Mouse (Mus musculus) lung, adult 2 months (tissue): ENCODE data around the gene Stambpl1. TPM values are rescaled to one million over a fixed set of nuclear protein-coding genes. Genes with fewer than 3 reads are reported as not detected.
A peak's percentile ranks its signal among the peaks of the same experiment; 100 is the strongest.

Experiments used
- DNase-seq: peaks from one replicate; pipeline ENCODE4 v3.0.0; 2022
- H3K4me1 ChIP-seq: fragments of 200-500 bp; 2 replicates; pipeline ENCODE4 v1.6.1; 2011; ENCODE audit warnings: low read length; ENCODE audit not compliant: control insufficient read depth, insufficient read depth
- H3K4me3 ChIP-seq: fragments of 200-500 bp; replicated peaks from 2 replicates; pipeline ENCODE3; 2011; ENCODE audit warnings: low read depth, mild to moderate bottlenecking, control low read depth, low read length; ENCODE audit errors: extremely low read depth
- CTCF ChIP-seq: fragments of 200-500 bp; IDR thresholded peaks from 2 replicates; pipeline ENCODE4 v1.5.1; 2011; ENCODE audit warnings: mild to moderate bottlenecking, low read length, control low read depth; ENCODE audit not compliant: insufficient read depth
- POLR2A ChIP-seq: fragments of 200-500 bp; IDR thresholded peaks from 2 replicates; pipeline ENCODE4 v1.6.1; 2011; ENCODE audit warnings: low read depth, mild to moderate bottlenecking, control low read depth, low read length, borderline replicate concordance; ENCODE audit errors: extremely low read depth
- WGBS: fragments of 180-500 bp; shearing (Covaris S2); methylation state at CpG from one replicate; pipeline ENCODE4 v1.1.7; 2018; 5-methylcytosine and 5-hydroxymethylcytosine counted together
- polyA plus RNA-seq: library from polyadenylated mRNA; depleted of rRNA; stranded (reverse); fragments of >200 nt; gene quantifications from 2 replicates; pipeline ENCODE4 v1.2.3, GENCODE M21; 2012; rRNA removed

Stambpl1 gene
- 5.1 and 7.4 TPM in 2 replicates for polyA plus RNA-seq

- DNase-seq = peak; percentile 69
- WGBS = under 1% methylated on average over 62 of the region's 62 CpGs
- TF ChIP-seq POLR2A = peak; percentile 65; the same call in 1 of the 2 replicates
- TF ChIP-seq CTCF = no peak
- H3K4me1 ChIP-seq = no peaks in the 10 kb centered on the region; the same call in none of the 2 replicates
- H3K4me3 ChIP-seq = peak within 1 kb of the TSS; percentile 81
Observed at GRCm38 (mm10) chr19:34192008-34192963, at the start of gene Stambpl1. Gene Stambpl1, plus strand, starts transcription at chr19:34192229.

GRCm38 (mm10) chr19:34148421-34148820 lies 43.6 kb upstream of the Stambpl1 start:
- no peak for DNase-seq
- Histone ChIP-seq H3K4me1 (no peaks in the 10 kb centered on the region; the same call in 1 of the 2 replicates), H3K4me3 (no peak overlapping the region)
- TF ChIP-seq CTCF = no peak
- TF ChIP-seq POLR2A = no peak
- WGBS = 59% methylated on average over 4 of the region's 4 CpGs

GRCm38 (mm10) chr19:34151909-34152308 lies 40.1 kb upstream of the Stambpl1 start:
- no peak overlapping the region for H3K4me3 ChIP-seq
- DNase-seq = no peak
- TF ChIP-seq CTCF = no peak
- no peak for TF ChIP-seq POLR2A
- no peaks in the 10 kb centered on the region; the same call in 1 of the 2 replicates for H3K4me1 ChIP-seq
- whole genome bisulfite sequencing = 56% methylated on average over 1 of the region's 1 CpGs

- no peak for TF ChIP-seq POLR2A
- no peak for TF ChIP-seq CTCF
- no peak for DNase-seq
- Histone ChIP-seq H3K4me1 (no peaks in the 10 kb centered on the region; the same call in 1 of the 2 replicates), H3K4me3 (no peak overlapping the region)
- 59% methylated on average over 6 of the region's 6 CpGs for WGBS
Observed at GRCm38 (mm10) chr19:34153263-34154144, 38.5 kb upstream of the Stambpl1 start.

- no peak overlapping the region for H3K4me3 ChIP-seq
- WGBS = 79% methylated on average over 5 of the region's 5 CpGs
- no peaks in the 10 kb centered on the region for H3K4me1 ChIP-seq
- TF ChIP-seq POLR2A = no peak
- no peak for TF ChIP-seq CTCF
- DNase-seq = no peak
Observed at GRCm38 (mm10) chr19:34162693-34163092, 29.3 kb upstream of the Stambpl1 start.

- TF ChIP-seq POLR2A (no peak), CTCF (no peak)
- H3K4me3 ChIP-seq = no peak within 1 kb of the TSS
- WGBS = 54% methylated on average over 5 of the region's 5 CpGs
- no peaks in the 10 kb centered on the region for H3K4me1 ChIP-seq
- peak; percentile 16 for DNase-seq
Observed at GRCm38 (mm10) chr19:34165891-34166290, 26.1 kb upstream of the Stambpl1 start, which contains the start of gene Ankrd22. Gene Ankrd22, minus strand, starts transcription at chr19:34166053.

- Histone ChIP-seq H3K4me3 (no peak overlapping the region), H3K4me1 (no peaks in the 10 kb centered on the region)
- WGBS = 88% methylated on average over 4 of the region's 4 CpGs
- TF ChIP-seq POLR2A (no peak), CTCF (no peak)
- DNase-seq = no peak
Observed at GRCm38 (mm10) chr19:34166386-34166785, 25.6 kb upstream of the Stambpl1 start.

GRCm38 (mm10) chr19:34167896-34168661 lies 23.9 kb upstream of the Stambpl1 start:
- DNase-seq = no peak
- no peaks in the 10 kb centered on the region for H3K4me1 ChIP-seq
- no peak overlapping the region for H3K4me3 ChIP-seq
- WGBS = 38% methylated on average over 7 of the region's 7 CpGs
- TF ChIP-seq POLR2A (no peak), CTCF (no peak)

- no peak for TF ChIP-seq CTCF
- no peak for TF ChIP-seq POLR2A
- Histone ChIP-seq H3K4me3 (no peak overlapping the region), H3K4me1 (no peaks in the 10 kb centered on the region)
- no peak for DNase-seq
Observed at GRCm38 (mm10) chr19:34169121-34169520, 22.9 kb upstream of the Stambpl1 start.
